Mouse (Mus musculus) ES-Bruce4 (cell line): ENCODE measurements around the gene 4930519P11Rik.

Source experiments
- CTCF ChIP-seq: IDR thresholded peaks from one replicate; pipeline ENCODE4 v1.8.1; 2011; ENCODE audit warnings: low read depth, low read length
- EP300 ChIP-seq: IDR thresholded peaks from 2 replicates; pipeline ENCODE4 v1.6.1; 2011; ENCODE audit warnings: low read depth, low read length; ENCODE audit not compliant: insufficient read depth
- POLR2A ChIP-seq: IDR thresholded peaks from one replicate; pipeline ENCODE4 v1.8.1; 2011; ENCODE audit warnings: low read length; ENCODE audit not compliant: insufficient read depth

- TF ChIP-seq CTCF (no peak), POLR2A (no peak), EP300 (no peak)
These were observed 17.5 kb downstream of the 4930519P11Rik start for GRCm38 (mm10) chr2:154595775-154596174.
